Mouse (Mus musculus): Measurements from ENCODE around the gene Capn13. TPM values are rescaled to one million over a fixed set of nuclear protein-coding genes. Genes with fewer than 3 reads are reported as not detected.
"Not testable (repeated sequence)": the region's sequence is repeated elsewhere in the genome, so short reads cannot be mapped to it uniquely, and the experiment has no call there.

Gene Capn13
- polyA plus RNA-seq, 1 experiment from 2014 or later: 0.18 TPM

GRCm38 (mm10) chr17:73301258-73302050 is 99.2 kb downstream of the Capn13 start:
- no peak overlapping the region for H3K9ac ChIP-seq
- H3K4me1 ChIP-seq (replicated peaks): peaks cover 21% of the 10 kb centered on the region
- H3K9me3 ChIP-seq: no peaks in the 10 kb centered on the region
- H3K27ac ChIP-seq (replicated peaks): no peak overlapping the region
- H3K27me3 ChIP-seq: peaks cover 12% of the 10 kb centered on the region
- 40% methylated on average over 15 of the region's 15 CpGs for WGBS
- no peak overlapping the region for H3K4me3 ChIP-seq
- H3K36me3 ChIP-seq: no peaks in the 10 kb centered on the region
- peak; percentile 33; the same call in 1 of the 2 replicates for ATAC-seq (ENCODE audit: low read depth)
- H3K4me2 ChIP-seq: no peak overlapping the region

GRCm38 (mm10) chr17:73300147-73300880 is 100.4 kb downstream of the Capn13 start:
- Histone ChIP-seq H3K9me3 (no peaks in the 10 kb centered on the region), H3K27me3 (peaks cover 12% of the 10 kb centered on the region), H3K9ac (no peak overlapping the region), H3K4me2 (no peak overlapping the region), H3K4me1 (replicated peaks) (peaks cover 19% of the 10 kb centered on the region), H3K4me3 (no peak overlapping the region), H3K36me3 (no peaks in the 10 kb centered on the region), H3K27ac (replicated peaks) (no peak overlapping the region)
- WGBS: 75% methylated on average over 7 of the region's 7 CpGs
- ATAC-seq (ENCODE audit: low read depth): no peak

- Histone ChIP-seq H3K9me3 (no peaks in the 10 kb centered on the region), H3K4me2 (no peak overlapping the region), H3K9ac (no peak overlapping the region), H3K36me3 (no peaks in the 10 kb centered on the region), H3K27ac (replicated peaks) (no peak overlapping the region), H3K27me3 (peaks cover 1% of the 10 kb centered on the region; the same call in 1 of the 2 replicates), H3K4me3 (no peak overlapping the region), H3K4me1 (replicated peaks) (peaks cover 16% of the 10 kb centered on the region)
- ATAC-seq (ENCODE audit: low read depth): no peak
- 88% methylated on average over 6 of the region's 6 CpGs for WGBS
Measured at GRCm38 (mm10) chr17:73298981-73299380, 101.7 kb downstream of the Capn13 start.

- Histone ChIP-seq H3K9ac (no peak overlapping the region), H3K36me3 (no peaks in the 10 kb centered on the region), H3K4me2 (no peak overlapping the region), H3K27me3 (no peaks in the 10 kb centered on the region), H3K9me3 (no peaks in the 10 kb centered on the region), H3K4me3 (no peak overlapping the region), H3K27ac (replicated peaks) (no peak overlapping the region), H3K4me1 (replicated peaks) (peaks cover 6% of the 10 kb centered on the region; the same call in 1 of the 2 replicates)
- 48% methylated on average over 4 of the region's 4 CpGs for WGBS
- ATAC-seq (ENCODE audit: low read depth): peak; percentile 45; the same call in 1 of the 2 replicates
Measured at GRCm38 (mm10) chr17:73296855-73297254, 103.8 kb downstream of the Capn13 start.

- Histone ChIP-seq H3K4me3 (no peak overlapping the region), H3K9ac (no peak overlapping the region), H3K36me3 (no peaks in the 10 kb centered on the region), H3K4me2 (no peak overlapping the region), H3K4me1 (replicated peaks) (0 out of 2 replicates have a peak, but pooled peaks cover 6% of the 10 kb centered on the region), H3K9me3 (no peaks in the 10 kb centered on the region), H3K27me3 (no peaks in the 10 kb centered on the region), H3K27ac (replicated peaks) (no peak overlapping the region)
- no peak for ATAC-seq (ENCODE audit: low read depth)
- 66% methylated on average over 3 of the region's 3 CpGs for WGBS
Measured at GRCm38 (mm10) chr17:73293237-73293636, 107.4 kb downstream of the Capn13 start.

GRCm38 (mm10) chr17:73284301-73284700 is 116.4 kb downstream of the Capn13 start:
- H3K27ac ChIP-seq (replicated peaks): no peak overlapping the region
- no peaks in the 10 kb centered on the region for H3K27me3 ChIP-seq
- H3K9me3 ChIP-seq: no peaks in the 10 kb centered on the region
- H3K4me2 ChIP-seq: no peak overlapping the region
- no peaks in the 10 kb centered on the region for H3K4me1 ChIP-seq (replicated peaks)
- no peak overlapping the region for H3K9ac ChIP-seq
- WGBS: 63% methylated on average over 2 of the region's 2 CpGs
- no peaks in the 10 kb centered on the region for H3K36me3 ChIP-seq
- no peak for ATAC-seq (ENCODE audit: low read depth)
- no peak overlapping the region for H3K4me3 ChIP-seq

- not testable (repeated sequence) for ATAC-seq (ENCODE audit: low read depth); H3K27me3 ChIP-seq
- 57% methylated on average over 6 of the region's 6 CpGs for WGBS
Measured at GRCm38 (mm10) chr17:73282702-73283101, 118.0 kb downstream of the Capn13 start.

GRCm38 (mm10) chr17:73277770-73278169 is 122.9 kb downstream of the Capn13 start:
- H3K4me3 ChIP-seq: no peak overlapping the region
- no peak overlapping the region for H3K27ac ChIP-seq (replicated peaks)
- no peak overlapping the region for H3K9ac ChIP-seq
- no peaks in the 10 kb centered on the region for H3K4me1 ChIP-seq (replicated peaks)
- WGBS: 94% methylated on average over 4 of the region's 4 CpGs
- H3K27me3 ChIP-seq: no peaks in the 10 kb centered on the region
- H3K36me3 ChIP-seq: no peaks in the 10 kb centered on the region
- ATAC-seq (ENCODE audit: low read depth): no peak
- H3K4me2 ChIP-seq: no peak overlapping the region
- H3K9me3 ChIP-seq: no peaks in the 10 kb centered on the region

More at GRCm38 (mm10) chr17:73282702-73283101, 118.0 kb downstream of the Capn13 start:
- not testable (repeated sequence) for H3K27ac ChIP-seq (replicated peaks); H3K4me1 ChIP-seq (replicated peaks); H3K36me3 ChIP-seq; H3K9ac ChIP-seq; H3K4me2 ChIP-seq; H3K4me3 ChIP-seq; H3K9me3 ChIP-seq

GRCm38 (mm10) chr17:73275066-73275465 is 125.6 kb downstream of the Capn13 start:
- Histone ChIP-seq H3K9me3 (no peaks in the 10 kb centered on the region), H3K27ac (replicated peaks) (no peak overlapping the region), H3K36me3 (no peaks in the 10 kb centered on the region), H3K4me3 (no peak overlapping the region), H3K27me3 (no peaks in the 10 kb centered on the region), H3K9ac (no peak overlapping the region), H3K4me1 (replicated peaks) (peaks cover 6% of the 10 kb centered on the region; the same call in 1 of the 2 replicates), H3K4me2 (no peak overlapping the region)
- 72% methylated on average over 10 of the region's 10 CpGs for WGBS
- ATAC-seq (ENCODE audit: low read depth): no peak

- H3K9ac ChIP-seq: no peak overlapping the region
- H3K4me1 ChIP-seq (replicated peaks): peaks cover 6% of the 10 kb centered on the region; the same call in 1 of the 2 replicates
- 83% methylated on average over 7 of the region's 7 CpGs for WGBS
- no peaks in the 10 kb centered on the region for H3K9me3 ChIP-seq
- no peak for ATAC-seq (ENCODE audit: low read depth)
- H3K27me3 ChIP-seq: no peaks in the 10 kb centered on the region
- H3K4me2 ChIP-seq: no peak overlapping the region
- H3K36me3 ChIP-seq: no peaks in the 10 kb centered on the region
- no peak overlapping the region for H3K27ac ChIP-seq (replicated peaks)
- no peak overlapping the region for H3K4me3 ChIP-seq
Measured at GRCm38 (mm10) chr17:73273809-73274208, 126.9 kb downstream of the Capn13 start.

GRCm38 (mm10) chr17:73271797-73272600 is 128.7 kb downstream of the Capn13 start:
- Histone ChIP-seq H3K27ac (replicated peaks) (peak overlapping the region; percentile 38; the same call in 1 of the 2 replicates), H3K36me3 (no peaks in the 10 kb centered on the region), H3K4me1 (replicated peaks) (peaks cover 6% of the 10 kb centered on the region; the same call in 1 of the 2 replicates), H3K9ac (no peak overlapping the region), H3K9me3 (peaks cover 4% of the 10 kb centered on the region; the same call in 1 of the 2 replicates), H3K4me3 (no peak overlapping the region), H3K27me3 (no peaks in the 10 kb centered on the region), H3K4me2 (no peak overlapping the region)
- WGBS: 80% methylated on average over 7 of the region's 7 CpGs
- peak; percentile 80 for ATAC-seq (ENCODE audit: low read depth)

Measured in neural tube, embryonic 13.5 days (tissue).